Mouse (Mus musculus) liver, adult 2 months (tissue): ENCODE data around the gene Olfr463.

Source experiments
- CTCF ChIP-seq: fragments of 200-500 bp; IDR thresholded peaks from 2 replicates; pipeline ENCODE4 v1.5.1; 2011; ENCODE audit warnings: low read depth, low read length, control low read depth
- POLR2A ChIP-seq: fragments of 200-500 bp; IDR thresholded peaks from 2 replicates; pipeline ENCODE4 v1.6.1; 2011; ENCODE audit warnings: low read length, control low read depth; ENCODE audit not compliant: insufficient read depth; ENCODE audit errors: extremely low read depth

DNA sequence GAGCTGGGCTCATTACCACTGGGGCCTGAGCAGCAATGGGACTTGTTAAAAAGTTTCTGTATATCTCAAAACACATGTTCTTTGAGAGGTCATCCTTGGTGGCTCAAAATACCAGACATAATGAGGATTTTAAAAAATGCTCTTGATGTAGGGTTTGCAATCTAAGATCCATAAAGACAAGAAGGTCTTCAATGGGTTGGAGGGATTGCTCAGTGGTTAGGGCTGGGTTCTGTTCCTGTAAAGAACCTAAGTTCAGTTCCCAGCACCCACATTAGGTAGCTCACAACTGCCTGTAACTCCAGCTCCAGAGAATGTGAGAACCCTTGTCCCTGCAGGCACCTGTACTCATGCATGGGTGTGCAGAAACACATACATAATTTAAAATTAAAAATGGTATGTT, at the start of gene Olfr463:
- TF ChIP-seq CTCF (no peak), POLR2A (no peak)
